Mouse (Mus musculus) urinary bladder, adult 2 months (tissue): ENCODE data around the gene Myh14. TPM values are rescaled to one million over a fixed set of nuclear protein-coding genes. Genes with fewer than 3 reads are reported as not detected.

Experiments
- DNase-seq: peaks from one replicate; pipeline ENCODE4 v3.0.0; 2022; ENCODE audit warnings: low spot score
- polyA plus RNA-seq: library from polyadenylated mRNA; depleted of rRNA; stranded (reverse); fragments of >200 nt; gene quantifications from 2 replicates; pipeline ENCODE4 v1.2.3, GENCODE M21; 2012; rRNA removed

The Myh14 gene
- polyA plus RNA-seq, 1 experiment = 8.7 TPM

GRCm38 (mm10) chr7:44581637-44582036 is 89.0 kb downstream of the Myh14 start:
- no peak for DNase-seq

GRCm38 (mm10) chr7:44576333-44576844 is 94.3 kb downstream of the Myh14 start:
- DNase-seq = no peak

GRCm38 (mm10) chr7:44572956-44573484 is 97.6 kb downstream of the Myh14 start:
- no peak for DNase-seq

GRCm38 (mm10) chr7:44572213-44572701 is 98.4 kb downstream of the Myh14 start, which contains the start of gene Napsa:
TSS of gene Napsa (plus strand) at chr7:44572380.
- DNase-seq = no peak

GRCm38 (mm10) chr7:44571811-44572210 is 98.8 kb downstream of the Myh14 start:
- no peak for DNase-seq

- no peak for DNase-seq
Observed at GRCm38 (mm10) chr7:44570989-44571388, 99.7 kb downstream of the Myh14 start.

GRCm38 (mm10) chr7:44568803-44569202 is 101.8 kb downstream of the Myh14 start:
- DNase-seq = no peak

GRCm38 (mm10) chr7:44565414-44565813 is 105.2 kb downstream of the Myh14 start:
- no peak for DNase-seq

- DNase-seq = no peak
Observed at GRCm38 (mm10) chr7:44564486-44564885, 106.2 kb downstream of the Myh14 start.

- no peak for DNase-seq
Observed at GRCm38 (mm10) chr7:44563284-44563683, 107.4 kb downstream of the Myh14 start.

- no peak for DNase-seq
Observed at GRCm38 (mm10) chr7:44560435-44561400, 109.9 kb downstream of the Myh14 start.

GRCm38 (mm10) chr7:44557629-44558028 is 113.0 kb downstream of the Myh14 start:
- no peak for DNase-seq

Other genes with a start within 250 kb of the Myh14 start
- 1.7 and 2.3 TPM in 2 replicates for gene Lrrc4b, start 241.8 kb downstream of the Myh14 start, polyA plus RNA-seq
- gene Aspdh, start 205.5 kb downstream of the Myh14 start, polyA plus RNA-seq = 0.10 and 0.22 TPM in 2 replicates
- 85.0 and 110 TPM in 2 replicates for gene Josd2, start 202.9 kb downstream of the Myh14 start, polyA plus RNA-seq
- gene Emc10, start 174.3 kb downstream of the Myh14 start, polyA plus RNA-seq = 127 TPM in 2 replicates
- gene Fam71e1, start 174.3 kb downstream of the Myh14 start, polyA plus RNA-seq = 10.0 and 12.5 TPM in 2 replicates
- gene Mybpc2, start 146.2 kb downstream of the Myh14 start, polyA plus RNA-seq = 0.63 and 0.69 TPM in 2 replicates
- 0.38 and 0.41 TPM in 2 replicates for gene Spib, start 138.8 kb downstream of the Myh14 start, polyA plus RNA-seq
- 15.8 and 19.7 TPM in 2 replicates for gene Pold1, start 122.0 kb downstream of the Myh14 start, polyA plus RNA-seq
- 89.0 and 106 TPM in 2 replicates for gene Nr1h2, start 116.9 kb downstream of the Myh14 start, polyA plus RNA-seq
- gene Napsa, start 98.5 kb downstream of the Myh14 start, polyA plus RNA-seq = 5.3 TPM in 2 replicates
- 0.43 and 1.1 TPM in 2 replicates for gene Kcnc3, start 80.2 kb downstream of the Myh14 start, polyA plus RNA-seq
- not detected in 2 replicates for gene Izumo2, start 37.9 kb upstream of the Myh14 start, polyA plus RNA-seq
- gene Vrk3, start 77.6 kb upstream of the Myh14 start, polyA plus RNA-seq = 29.9 and 36.3 TPM in 2 replicates
- gene Zfp473, start 80.2 kb upstream of the Myh14 start, polyA plus RNA-seq = 0.32 and 0.41 TPM in 2 replicates
- 30.5 and 34.7 TPM in 2 replicates for gene Nup62, start 145.2 kb upstream of the Myh14 start, polyA plus RNA-seq
- gene Il4i1, start 145.5 kb upstream of the Myh14 start, polyA plus RNA-seq = 1.7 and 2.5 TPM in 2 replicates
- 43.4 and 63.6 TPM in 2 replicates for gene Atf5, start 145.8 kb upstream of the Myh14 start, polyA plus RNA-seq
- 93.8 and 99.5 TPM in 2 replicates for gene Akt1s1, start 178.1 kb upstream of the Myh14 start, polyA plus RNA-seq
- gene Tbc1d17, start 178.2 kb upstream of the Myh14 start, polyA plus RNA-seq = 67.3 and 68.9 TPM in 2 replicates
- 23.4 and 24.1 TPM in 2 replicates for gene Pnkp, start 186.3 kb upstream of the Myh14 start, polyA plus RNA-seq
- gene Ptov1, start 198.9 kb upstream of the Myh14 start, polyA plus RNA-seq = 176 and 195 TPM in 2 replicates
- gene Med25, start 221.9 kb upstream of the Myh14 start, polyA plus RNA-seq = 57.8 and 66.1 TPM in 2 replicates
- 47.7 and 53.9 TPM in 2 replicates for gene Fuz, start 225.2 kb upstream of the Myh14 start, polyA plus RNA-seq